Mouse (Mus musculus) CH12.LX (cell line): Measurements from ENCODE around the gene Rapgef4. TPM values are rescaled to one million over a fixed set of nuclear protein-coding genes. Genes with fewer than 3 reads are reported as not detected.

Experiments used
- DNase-seq: peaks from one replicate; pipeline ENCODE4 v3.0.0-alpha.2; 2013; ENCODE audit errors: extremely low read depth
- H3K27ac ChIP-seq: 2 replicates; pipeline ENCODE4 v1.5.1; 2012; ENCODE audit warnings: low read depth, mild to moderate bottlenecking, control low read depth, moderate library complexity; ENCODE audit not compliant: insufficient read depth
- H3K27me3 ChIP-seq: replicated peaks from 2 replicates; pipeline ENCODE3; 2012; ENCODE audit warnings: inconsistent platforms
- H3K36me3 ChIP-seq, 2 experiments: replicated peaks in 1 of 2; 2 replicates each; pipeline versions ENCODE3 to v1.6.1; 2012; ENCODE audit warnings: inconsistent platforms in 1 of 2, low read length in 1 of 2, mild to moderate bottlenecking in 1 of 2, mixed read lengths in 1 of 2, moderate library complexity in 1 of 2; ENCODE audit not compliant: control insufficient read depth in 1 of 2, insufficient read depth in 1 of 2
- H3K4me1 ChIP-seq, 2 experiments: 2 replicates each; pipeline ENCODE4 v1.6.1; 2012; ENCODE audit warnings: inconsistent platforms in 1 of 2, moderate library complexity in 1 of 2; ENCODE audit not compliant: insufficient read depth in 2 of 2, control insufficient read depth in 1 of 2
- H3K4me2 ChIP-seq: 2 replicates; pipeline ENCODE4 v1.6.1; 2012; ENCODE audit warnings: low read depth, mild to moderate bottlenecking, control low read depth; ENCODE audit not compliant: poor library complexity, insufficient read depth, severe bottlenecking
- H3K4me3 ChIP-seq, 3 experiments: fragments of 150-350 bp in 1 of 3; sonication (generic) in 1 of 3; replicated peaks in 1 of 3; 2 replicates each; pipeline versions ENCODE3 to v1.5.1; 2011 to 2012; ENCODE audit warnings: low read depth in 2 of 3, low read length in 2 of 3, mild to moderate bottlenecking in 2 of 3, moderate library complexity in 2 of 3, control low read depth in 1 of 3, improper control_type of control experiment in 1 of 3, inconsistent platforms in 1 of 3, mixed read lengths in 1 of 3; ENCODE audit not compliant: poor library complexity in 1 of 3
- H3K79me2 ChIP-seq: replicated peaks from 2 replicates; pipeline ENCODE4 v1.6.1; 2012; ENCODE audit warnings: mild to moderate bottlenecking, moderate library complexity; ENCODE audit not compliant: control insufficient read depth, poor library complexity, insufficient read depth, severe bottlenecking; ENCODE audit errors: extremely low read depth
- H3K9ac ChIP-seq: 2 replicates; pipeline ENCODE4 v1.6.1; 2012; ENCODE audit warnings: low read depth, mild to moderate bottlenecking, control low read depth, moderate library complexity; ENCODE audit not compliant: insufficient read depth
- H3K9me3 ChIP-seq: replicated peaks from 2 replicates; pipeline ENCODE3; 2012; ENCODE audit warnings: low read length, inconsistent platforms, mixed read lengths
- CTCF ChIP-seq, 2 experiments: IDR thresholded peaks in 1 of 2; conservative IDR thresholded peaks in 1 of 2; 2 replicates each; pipeline ENCODE4 v1.5.1; 2011 to 2012; ENCODE audit warnings: low read depth in 2 of 2, low read length in 2 of 2, improper control_type of control experiment in 1 of 2, inconsistent platforms in 1 of 2, mild to moderate bottlenecking in 1 of 2, moderate library complexity in 1 of 2
- E2F4 ChIP-seq: IDR thresholded peaks from 2 replicates; pipeline ENCODE4 v1.6.1; 2011; ENCODE audit warnings: low read depth, low read length, improper control_type of control experiment; ENCODE audit not compliant: insufficient replicate concordance
- EP300 ChIP-seq: IDR thresholded peaks from 2 replicates; pipeline ENCODE4 v1.6.1; 2011; ENCODE audit warnings: low read length, improper control_type of control experiment
- ETS1 ChIP-seq: conservative IDR thresholded peaks from 2 replicates; pipeline ENCODE4 v1.6.1; 2012; ENCODE audit warnings: low read depth, mild to moderate bottlenecking, inconsistent platforms, low read length, improper control_type of control experiment, moderate library complexity
- HCFC1 ChIP-seq: IDR thresholded peaks from 2 replicates; pipeline ENCODE4 v1.6.1; 2012; ENCODE audit warnings: low read depth, mild to moderate bottlenecking, inconsistent platforms, low read length, improper control_type of control experiment
- IRF4 ChIP-seq: IDR thresholded peaks from 2 replicates; pipeline ENCODE4 v1.6.1; 2014; ENCODE audit warnings: low read depth, mild to moderate bottlenecking, inconsistent platforms, low read length, improper control_type of control experiment
- MAFK ChIP-seq: IDR thresholded peaks from 2 replicates; pipeline ENCODE4 v1.6.1; 2011; ENCODE audit warnings: low read length, improper control_type of control experiment; ENCODE audit not compliant: insufficient replicate concordance
- PAX5 ChIP-seq: IDR thresholded peaks from 2 replicates; pipeline ENCODE4 v1.6.1; 2012; ENCODE audit warnings: low read length, inconsistent platforms, mixed read lengths
- RCOR1 ChIP-seq: conservative IDR thresholded peaks from 2 replicates; pipeline ENCODE4 v1.6.1; 2012; ENCODE audit warnings: low read depth, mild to moderate bottlenecking, inconsistent platforms, low read length, improper control_type of control experiment
- SIN3A ChIP-seq: IDR thresholded peaks from 2 replicates; pipeline ENCODE4 v1.6.1; 2012; ENCODE audit warnings: low read length, improper control_type of control experiment, inconsistent platforms
- SMC3 ChIP-seq: IDR thresholded peaks from 2 replicates; pipeline ENCODE4 v1.6.1; 2011; ENCODE audit warnings: low read depth, low read length, improper control_type of control experiment
- UBTF ChIP-seq: IDR thresholded peaks from 2 replicates; pipeline ENCODE4 v1.6.1; 2012; ENCODE audit warnings: low read depth, mild to moderate bottlenecking, inconsistent platforms, low read length, improper control_type of control experiment, moderate library complexity
- USF2 ChIP-seq: conservative IDR thresholded peaks from 2 replicates; pipeline ENCODE4 v1.6.1; 2011; ENCODE audit warnings: low read depth, low read length, improper control_type of control experiment
- ZNF384 ChIP-seq: IDR thresholded peaks from 2 replicates; pipeline ENCODE4 v1.6.1; 2012; ENCODE audit warnings: low read depth, low read length, improper control_type of control experiment, inconsistent platforms
- dilution Hi-C: fragments of 300-500 bp; cut with MboI; formaldehyde crosslinking; loops from 2 replicates; pipeline ENCODE4 v1.14.3; 2020; ENCODE audit warnings: low sequenced_read_pairs; ENCODE audit not compliant: extremely low pct_unique_long_range_greater_than_20kb, extremely low pct_ligation_motif_present
- in situ Hi-C: fragments of 300-500 bp; cut with MboI; formaldehyde crosslinking; loops from 3 replicates; pipeline ENCODE4 v1.14.3; 2019; ENCODE audit warnings: low sequenced_read_pairs, low pct_ligation_motif_present, low pct_unique_long_range_greater_than_20kb, mixed read lengths
- polyA plus RNA-seq: library from polyadenylated mRNA; unstranded; fragments of >175 nt; gene quantifications from 2 replicates; pipeline ENCODE4 v1.2.1, GENCODE M21; 2012; ENCODE audit warnings: low read depth; ENCODE audit not compliant: insufficient read length
- total RNA-seq, 2 experiments: library from RNA; depleted of rRNA; stranded (reverse); fragments of 300-350 nt in 1 of 2; fragments of >200 nt in 1 of 2; gene quantifications; 2 replicates each; pipeline ENCODE4 v1.2.3; 2012 to 2014

The Rapgef4 gene
- total and polyA plus RNA-seq, 3 experiments = 0.12 to 0.13 TPM; not detected in 1

- Histone ChIP-seq H3K9ac (no peak overlapping the region), H3K79me2 (no peaks in the 10 kb centered on the region), H3K4me1 (peaks cover 11 to 47% of the 10 kb centered on the region in 2 experiments), H3K36me3 (no peaks in the 10 kb centered on the region), H3K27me3 (no peaks in the 10 kb centered on the region), H3K4me2 (peak overlapping the region; percentile 72; the same call in 1 of the 2 replicates), H3K9me3 (no peaks in the 10 kb centered on the region), H3K4me3 (no peak overlapping the region), H3K27ac (no peak overlapping the region)
- in situ Hi-C loops (no loop called here), dilution Hi-C loops (no loop called here)
- DNase-seq = no peak
- TF ChIP-seq USF2 (no peak), PAX5 (no peak), SIN3A (0 out of 2 replicates have a peak, but pooled peaks have one; percentile 15), HCFC1 (no peak), E2F4 (no peak), MAFK (no peak), SMC3 (no peak), RCOR1 (no peak)
These were observed 132.7 kb downstream of the Rapgef4 start for GRCm38 (mm10) chr2:72113716-72114115.

GRCm38 (mm10) chr2:72114148-72114559 is 133.1 kb downstream of the Rapgef4 start:
- dilution Hi-C loops = no loop called here
- Histone ChIP-seq H3K27me3 (no peaks in the 10 kb centered on the region), H3K27ac (no peak overlapping the region), H3K4me1 (peaks cover 11 to 47% of the 10 kb centered on the region in 2 experiments), H3K9me3 (no peaks in the 10 kb centered on the region), H3K4me2 (peak overlapping the region; percentile 72), H3K79me2 (no peaks in the 10 kb centered on the region), H3K4me3 (peak overlapping the region in 1 of 3 experiments; percentile 5), H3K36me3 (no peaks in the 10 kb centered on the region), H3K9ac (no peak overlapping the region)
- peak; percentile 29 for DNase-seq
- 0 out of 2 replicates have a peak, but pooled peaks have one; percentile 41 for TF ChIP-seq IRF4
- no peak for TF ChIP-seq UBTF
- 0 out of 2 replicates have a peak, but pooled peaks have one; percentile 10 for TF ChIP-seq ETS1
- TF ChIP-seq SIN3A = 0 out of 2 replicates have a peak, but pooled peaks have one; percentile 9
- peak; percentile 55; the same call in 1 of the 2 replicates for TF ChIP-seq EP300
- in situ Hi-C loops = no loop called here

- TF ChIP-seq HCFC1 = no peak
- no peak for TF ChIP-seq RCOR1
- TF ChIP-seq USF2 = no peak
- no peak for TF ChIP-seq ZNF384
- no peak for TF ChIP-seq CTCF (conservative IDR thresholded peaks at IDR 0.05 in 1 of 2, IDR thresholded peaks at IDR 0.05 in 1 of 2; ENCODE audit: low read depth in 2 of 2, low read length in 2 of 2)
- Histone ChIP-seq H3K9ac (no peak overlapping the region), H3K36me3 (no peaks in the 10 kb centered on the region), H3K9me3 (no peaks in the 10 kb centered on the region), H3K27ac (no peak overlapping the region), H3K4me2 (no peak overlapping the region), H3K4me1 (peaks cover 11 to 35% of the 10 kb centered on the region in 2 experiments), H3K79me2 (no peaks in the 10 kb centered on the region), H3K27me3 (no peaks in the 10 kb centered on the region), H3K4me3 (no peak overlapping the region)
- no peak for DNase-seq
- dilution Hi-C loops (no loop called here), in situ Hi-C loops (no loop called here)
These were observed 135.1 kb downstream of the Rapgef4 start for GRCm38 (mm10) chr2:72116103-72116502.
